Mouse (Mus musculus): ENCODE measurements around the gene Dnah2. TPM values are rescaled to one million over a fixed set of nuclear protein-coding genes. Genes with fewer than 3 reads are reported as not detected.

The Dnah2 gene
- polyA plus RNA-seq, 2 experiments = 0.01 to 0.03 TPM

DNA sequence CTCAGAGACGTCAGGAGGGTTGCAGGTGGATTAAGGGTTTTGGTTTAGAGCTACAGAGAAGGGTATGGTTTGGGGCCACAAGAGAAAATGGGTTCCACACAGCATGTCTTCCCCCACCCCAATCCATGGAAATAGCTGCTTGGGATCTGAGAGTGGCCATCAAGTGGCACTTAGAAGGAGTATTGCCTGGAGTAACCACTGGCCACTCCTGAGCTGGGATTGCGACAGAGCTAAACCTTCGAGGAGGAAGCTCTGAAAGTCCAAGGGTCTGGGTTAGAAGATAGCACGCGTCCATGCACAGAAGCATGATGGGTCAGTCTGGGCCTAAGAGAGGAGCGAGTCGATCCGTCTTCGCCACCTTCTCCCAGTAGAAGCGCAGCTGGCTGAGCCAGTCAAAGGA, 72.1 kb downstream of the Dnah2 start:
- H3K9ac ChIP-seq (replicated peaks) = no peak overlapping the region
- TF ChIP-seq EP300 (IDR thresholded peaks at IDR 0.05; ENCODE audit: low read depth) (no peak), CTCF (IDR thresholded peaks at IDR 0.05; ENCODE audit: low read depth) (no peak)
- H3K27me3 ChIP-seq (ENCODE audit: control insufficient read depth, insufficient read depth, low read length) = no peaks in the 10 kb centered on the region
- H3K36me3 ChIP-seq (replicated peaks; ENCODE audit: control insufficient read depth, insufficient read depth, low read depth) = no peaks in the 10 kb centered on the region
- H3K4me2 ChIP-seq (ENCODE audit: low read depth) = no peak overlapping the region
- WGBS (ENCODE audit: insufficient replicate concordance) = 73% methylated on average over 10 of the region's 10 CpGs
- DNase-seq (ENCODE audit: low read depth in 3 of 3, low spot score in 3 of 3) (no peak), ATAC-seq (ENCODE audit: insufficient read depth) (no peak)
- H3K9me3 ChIP-seq (ENCODE audit: control insufficient read depth, low read length) = no peaks in the 10 kb centered on the region
- no peak overlapping the region for H3K4me3 ChIP-seq (ENCODE audit: insufficient read depth in 1 of 2, low read depth in 2 of 2, low read length in 2 of 2)
- H3K4me1 ChIP-seq (replicated peaks; ENCODE audit: control insufficient read depth in 2 of 2, insufficient read depth in 2 of 2, low read length in 1 of 2) = no peaks in the 10 kb centered on the region; a peak in 1 of 4 replicates
- no peak overlapping the region for H3K27ac ChIP-seq

DNA sequence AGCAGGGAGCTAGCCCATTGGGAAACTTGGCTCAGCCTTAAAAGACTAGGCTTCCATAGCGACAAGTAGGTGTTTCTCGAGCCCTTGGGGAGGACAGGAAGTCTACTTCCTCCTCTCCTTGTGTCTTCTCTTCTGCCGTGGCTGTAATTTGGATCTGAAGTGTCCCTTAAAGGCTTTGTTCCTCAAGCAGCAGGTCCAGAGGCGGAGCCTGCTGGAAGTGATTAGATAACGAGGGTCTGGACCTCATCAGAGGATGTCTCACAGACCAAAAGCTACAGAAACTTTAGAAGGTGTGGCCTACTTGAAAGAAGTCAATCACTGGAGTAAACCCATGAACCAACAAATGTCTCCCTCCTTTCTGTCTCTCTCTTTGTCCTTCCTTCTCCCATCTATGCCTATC, 74.2 kb downstream of the Dnah2 start:
- Histone ChIP-seq H3K4me3 (ENCODE audit: insufficient read depth in 1 of 2, low read depth in 2 of 2, low read length in 2 of 2) (no peak overlapping the region), H3K9ac (replicated peaks) (no peak overlapping the region), H3K9me3 (ENCODE audit: control insufficient read depth, low read length) (no peaks in the 10 kb centered on the region), H3K36me3 (replicated peaks; ENCODE audit: control insufficient read depth, insufficient read depth, low read depth) (no peaks in the 10 kb centered on the region), H3K27me3 (ENCODE audit: control insufficient read depth, insufficient read depth, low read length) (no peaks in the 10 kb centered on the region; the same call in 1 of the 2 replicates), H3K27ac (no peak overlapping the region), H3K4me2 (ENCODE audit: low read depth) (no peak overlapping the region), H3K4me1 (replicated peaks; ENCODE audit: control insufficient read depth in 2 of 2, insufficient read depth in 2 of 2, low read length in 1 of 2) (no peaks in the 10 kb centered on the region; a peak in 1 of 4 replicates)
- 7% methylated on average over 5 of the region's 5 CpGs for WGBS (ENCODE audit: insufficient replicate concordance)
- TF ChIP-seq CTCF (IDR thresholded peaks at IDR 0.05; ENCODE audit: low read depth) = no peak
- no peak for TF ChIP-seq EP300 (IDR thresholded peaks at IDR 0.05; ENCODE audit: low read depth)
- ATAC-seq (ENCODE audit: insufficient read depth) (no peak), DNase-seq (ENCODE audit: low read depth in 3 of 3, low spot score in 3 of 3) (no peak)

DNA sequence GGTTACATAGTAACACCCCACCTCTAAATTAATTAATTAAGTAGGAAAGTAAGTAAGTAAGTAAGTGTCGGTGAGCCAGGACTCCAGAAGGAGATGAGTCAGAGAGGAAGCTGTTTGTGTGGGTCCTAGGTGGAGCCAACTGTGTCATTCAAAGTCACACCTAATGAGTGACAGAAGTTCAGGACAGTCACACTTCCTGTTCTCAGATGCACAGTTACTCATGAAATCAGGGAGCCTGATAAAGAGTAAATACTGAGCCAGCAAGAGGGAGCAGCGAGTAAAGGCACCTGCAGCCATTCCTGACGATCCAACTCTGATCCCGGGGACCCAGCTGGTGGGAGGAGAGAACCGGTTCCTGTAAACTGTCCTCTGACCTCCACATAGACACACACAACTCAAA, 76.2 kb downstream of the Dnah2 start:
- H3K36me3 ChIP-seq (replicated peaks; ENCODE audit: control insufficient read depth, insufficient read depth, low read depth) = no peaks in the 10 kb centered on the region
- WGBS (ENCODE audit: insufficient replicate concordance) = 49% methylated on average over 5 of the region's 5 CpGs
- ATAC-seq (ENCODE audit: insufficient read depth) = no peak

DNA sequence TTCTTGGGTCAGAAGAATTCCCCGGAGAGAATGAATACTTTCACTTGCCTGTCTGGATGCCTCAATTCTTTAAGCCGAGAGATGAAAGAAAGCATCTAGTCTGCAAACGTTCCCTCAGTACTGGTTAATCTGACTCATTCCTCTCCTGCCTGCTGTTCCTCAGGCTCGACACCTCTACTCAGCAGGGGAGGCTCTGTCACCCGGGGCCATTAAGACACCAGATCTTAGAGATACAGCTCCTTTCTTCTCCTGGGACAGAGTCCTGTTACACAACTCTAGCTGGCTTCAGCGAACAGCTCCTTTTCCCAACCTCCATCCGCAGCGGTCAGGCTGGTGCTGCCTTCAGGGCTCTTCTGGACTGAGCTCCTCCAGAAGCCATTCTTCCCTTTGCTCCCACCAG, 77.4 kb downstream of the Dnah2 start:
- no peak overlapping the region for H3K27ac ChIP-seq
- no peaks in the 10 kb centered on the region; the same call in 1 of the 2 replicates for H3K27me3 ChIP-seq (ENCODE audit: control insufficient read depth, insufficient read depth, low read length)
- no peaks in the 10 kb centered on the region; a peak in 1 of 4 replicates for H3K4me1 ChIP-seq (replicated peaks; ENCODE audit: control insufficient read depth in 2 of 2, insufficient read depth in 2 of 2, low read length in 1 of 2)
- no peaks in the 10 kb centered on the region for H3K9me3 ChIP-seq (ENCODE audit: control insufficient read depth, low read length)
- H3K4me3 ChIP-seq (ENCODE audit: insufficient read depth in 1 of 2, low read depth in 2 of 2, low read length in 2 of 2) = no peak overlapping the region
- ATAC-seq (ENCODE audit: insufficient read depth) (no peak), DNase-seq (ENCODE audit: low read depth in 3 of 3, low spot score in 3 of 3) (no peak)
- 19% methylated on average over 8 of the region's 8 CpGs for WGBS (ENCODE audit: insufficient replicate concordance)
- H3K36me3 ChIP-seq (replicated peaks; ENCODE audit: control insufficient read depth, insufficient read depth, low read depth) = no peaks in the 10 kb centered on the region
- H3K9ac ChIP-seq (replicated peaks) = no peak overlapping the region
- TF ChIP-seq CTCF (IDR thresholded peaks at IDR 0.05; ENCODE audit: low read depth) (no peak), EP300 (IDR thresholded peaks at IDR 0.05; ENCODE audit: low read depth) (no peak)
- no peak overlapping the region for H3K4me2 ChIP-seq (ENCODE audit: low read depth)

More for the DNA sequence above, 76.2 kb downstream of the Dnah2 start:
- Histone ChIP-seq H3K4me1 (replicated peaks; ENCODE audit: control insufficient read depth in 2 of 2, insufficient read depth in 2 of 2, low read length in 1 of 2) (no peaks in the 10 kb centered on the region; a peak in 1 of 4 replicates), H3K9me3 (ENCODE audit: control insufficient read depth, low read length) (no peaks in the 10 kb centered on the region), H3K27ac (no peak overlapping the region), H3K27me3 (ENCODE audit: control insufficient read depth, insufficient read depth, low read length) (no peaks in the 10 kb centered on the region; the same call in 1 of the 2 replicates), H3K4me3 (ENCODE audit: insufficient read depth in 1 of 2, low read depth in 2 of 2, low read length in 2 of 2) (no peak overlapping the region), H3K4me2 (ENCODE audit: low read depth) (no peak overlapping the region), H3K9ac (replicated peaks) (no peak overlapping the region)
- peak in 1 of 3 experiments; percentile 3 for DNase-seq (ENCODE audit: low read depth in 3 of 3, low spot score in 3 of 3)
- no peak for TF ChIP-seq EP300 (IDR thresholded peaks at IDR 0.05; ENCODE audit: low read depth)
- no peak for TF ChIP-seq CTCF (IDR thresholded peaks at IDR 0.05; ENCODE audit: low read depth)

DNA sequence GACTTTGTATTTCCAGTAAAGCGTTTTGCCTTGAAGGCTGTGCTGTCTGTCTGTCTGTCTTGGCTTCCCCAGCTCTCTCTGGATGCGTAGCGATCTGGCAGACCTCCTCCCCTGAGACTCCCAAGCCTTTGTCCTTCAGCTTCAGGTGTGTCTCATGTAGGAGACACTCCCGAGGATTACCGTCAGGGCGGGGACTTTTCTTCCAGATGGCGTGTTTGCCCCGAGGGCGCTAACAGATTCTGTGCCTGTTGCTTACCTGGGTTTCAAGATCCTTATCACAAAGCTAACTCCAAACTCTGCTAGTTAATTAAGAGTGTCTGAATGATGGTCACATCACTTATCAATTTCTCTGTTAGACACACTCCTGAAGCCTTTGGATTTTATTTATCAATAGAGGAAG, 79.6 kb downstream of the Dnah2 start:
- H3K27me3 ChIP-seq (ENCODE audit: control insufficient read depth, insufficient read depth, low read length) = no peaks in the 10 kb centered on the region; the same call in 1 of the 2 replicates
- H3K9ac ChIP-seq (replicated peaks) = no peak overlapping the region
- no peak overlapping the region for H3K4me2 ChIP-seq (ENCODE audit: low read depth)
- no peak overlapping the region for H3K4me3 ChIP-seq (ENCODE audit: insufficient read depth in 1 of 2, low read depth in 2 of 2, low read length in 2 of 2)
- no peak for ATAC-seq (ENCODE audit: insufficient read depth)
- H3K4me1 ChIP-seq (replicated peaks; ENCODE audit: control insufficient read depth in 2 of 2, insufficient read depth in 2 of 2, low read length in 1 of 2) = no peaks in the 10 kb centered on the region
- DNase-seq (ENCODE audit: low read depth in 3 of 3, low spot score in 3 of 3) = no peak
- WGBS (ENCODE audit: insufficient replicate concordance) = 66% methylated on average over 9 of the region's 9 CpGs
- no peaks in the 10 kb centered on the region for H3K9me3 ChIP-seq (ENCODE audit: control insufficient read depth, low read length)
- H3K27ac ChIP-seq = no peak overlapping the region
- TF ChIP-seq EP300 (IDR thresholded peaks at IDR 0.05; ENCODE audit: low read depth) (no peak), CTCF (IDR thresholded peaks at IDR 0.05; ENCODE audit: low read depth) (no peak)
- no peaks in the 10 kb centered on the region for H3K36me3 ChIP-seq (replicated peaks; ENCODE audit: control insufficient read depth, insufficient read depth, low read depth)

Data from liver, embryonic 14.5 days (tissue).